Mouse (Mus musculus) layer of hippocampus, adult 11-12 months (tissue): Measurements from ENCODE around the gene Naa35.

Source experiments
- DNase-seq: peaks from one replicate; pipeline ENCODE4 v3.0.0; 2022; ENCODE audit warnings: low spot score

The Naa35 gene

GRCm38 (mm10) chr13:59639368-59640177 lies 54.5 kb downstream of the Naa35 start:
- DNase-seq = no peak

GRCm38 (mm10) chr13:59640178-59640440 lies 55.0 kb downstream of the Naa35 start:
- no peak for DNase-seq

- DNase-seq = no peak
Measured at GRCm38 (mm10) chr13:59642818-59643217, 57.8 kb downstream of the Naa35 start.

- DNase-seq = no peak
Measured at GRCm38 (mm10) chr13:59645491-59645890, 60.4 kb downstream of the Naa35 start.

- no peak for DNase-seq
Measured at GRCm38 (mm10) chr13:59646674-59647244, 61.7 kb downstream of the Naa35 start.

GRCm38 (mm10) chr13:59647484-59647883 lies 62.4 kb downstream of the Naa35 start:
- DNase-seq = no peak

- DNase-seq = no peak
Measured at GRCm38 (mm10) chr13:59648598-59648997, 63.5 kb downstream of the Naa35 start.

- no peak for DNase-seq
Measured at GRCm38 (mm10) chr13:59649781-59650180, 64.7 kb downstream of the Naa35 start.

GRCm38 (mm10) chr13:59652651-59653050 lies 67.6 kb downstream of the Naa35 start:
- DNase-seq = no peak

GRCm38 (mm10) chr13:59653136-59653535 lies 68.1 kb downstream of the Naa35 start:
- no peak for DNase-seq

- no peak for DNase-seq
Measured at GRCm38 (mm10) chr13:59654465-59654864, 69.4 kb downstream of the Naa35 start.

GRCm38 (mm10) chr13:59655718-59656315 lies 70.8 kb downstream of the Naa35 start:
- no peak for DNase-seq

- peak; percentile 46 for DNase-seq
Measured at GRCm38 (mm10) chr13:59656316-59656832, 71.3 kb downstream of the Naa35 start.

- no peak for DNase-seq
Measured at GRCm38 (mm10) chr13:59656975-59657388, 71.9 kb downstream of the Naa35 start.

GRCm38 (mm10) chr13:59657781-59658180 lies 72.7 kb downstream of the Naa35 start:
- DNase-seq = no peak

- DNase-seq = no peak
Measured at GRCm38 (mm10) chr13:59660371-59660770, 75.3 kb downstream of the Naa35 start.

- DNase-seq = no peak
Measured at GRCm38 (mm10) chr13:59661387-59661786, 76.3 kb downstream of the Naa35 start.

GRCm38 (mm10) chr13:59661966-59662365 lies 76.9 kb downstream of the Naa35 start:
- DNase-seq = no peak

GRCm38 (mm10) chr13:59663939-59664712 lies 79.1 kb downstream of the Naa35 start:
- DNase-seq = no peak

- peak; percentile 54 for DNase-seq
Measured at GRCm38 (mm10) chr13:59667763-59668162, 82.7 kb downstream of the Naa35 start.

- no peak for DNase-seq
Measured at GRCm38 (mm10) chr13:59668501-59669093, 83.5 kb downstream of the Naa35 start.

- peak; percentile 74 for DNase-seq
Measured at GRCm38 (mm10) chr13:59669946-59670345, 84.9 kb downstream of the Naa35 start.
